Mouse (Mus musculus): ENCODE measurements around the gene Mkrn2os.
A peak's percentile ranks its signal among the peaks of the same experiment; 100 is the strongest.
"Not testable (repeated sequence)": the region's sequence is repeated elsewhere in the genome, so short reads cannot be mapped to it uniquely, and the experiment has no call there.

The Mkrn2os gene

GRCm38 (mm10) chr6:115592458-115592857, at the start of gene Mkrn2os:
Gene Mkrn2os, minus strand, starts transcription at chr6:115592576.
- peak; percentile 71 to 77 for DNase-seq

DNA sequence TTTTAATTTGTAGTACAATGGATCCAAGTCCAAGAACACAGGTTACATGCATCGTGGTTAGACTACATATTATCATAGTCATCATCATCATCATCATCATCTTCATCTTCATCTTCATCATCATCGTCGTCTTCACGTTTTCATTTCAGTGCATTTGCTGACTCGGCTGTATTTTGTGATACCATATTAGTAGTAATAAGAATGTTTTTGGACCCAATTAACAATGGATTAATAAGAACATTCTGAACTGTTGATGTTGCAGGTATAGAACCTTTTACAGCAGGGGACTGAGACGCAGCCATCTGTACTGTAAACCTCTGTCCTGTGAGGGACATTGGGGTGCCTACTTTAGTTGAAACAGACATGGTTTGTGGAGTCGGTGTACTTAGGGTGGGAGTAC, 45.8 kb upstream of the Mkrn2os start:
- DNase-seq, result not testable (repeated sequence)

GRCm38 (mm10) chr6:115634015-115634414, 41.6 kb upstream of the Mkrn2os start:
- DNase-seq, result no peak

DNA sequence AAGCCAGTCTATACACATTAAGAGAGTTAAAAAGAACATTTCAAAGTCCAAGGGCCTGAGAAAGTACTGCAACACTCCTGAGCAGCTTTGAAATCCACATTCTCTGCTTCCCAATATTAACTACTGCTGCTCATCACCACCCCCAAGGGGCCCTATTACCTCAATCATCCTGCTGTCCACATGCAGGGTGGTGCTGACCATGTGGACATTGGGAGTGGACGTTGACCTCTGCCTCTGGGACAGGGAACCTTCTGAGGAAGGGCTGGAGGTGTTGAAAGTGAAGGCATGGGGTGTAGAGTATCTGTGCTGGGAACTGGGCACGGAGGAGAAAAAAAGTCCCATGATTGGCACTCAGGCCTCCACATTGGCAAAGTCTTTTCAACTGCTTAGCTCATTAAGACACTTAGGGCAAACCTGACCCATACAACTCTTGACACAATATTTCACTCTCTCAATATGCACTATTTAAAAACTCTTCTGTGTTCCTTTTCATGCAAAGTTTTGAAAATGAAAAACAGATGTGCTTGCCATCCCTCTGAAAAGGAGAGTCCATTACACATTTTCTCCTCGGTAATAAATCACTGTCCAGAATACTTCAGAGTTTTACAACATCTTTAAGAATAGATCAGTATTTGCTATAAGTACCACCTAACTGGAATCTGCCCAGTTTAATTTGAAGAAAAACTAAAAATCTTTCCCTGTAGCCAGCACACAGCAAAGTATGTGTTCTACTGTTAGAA, 38.9 kb upstream of the Mkrn2os start:
- DNase-seq, result peak; percentile 49 to 77

DNA sequence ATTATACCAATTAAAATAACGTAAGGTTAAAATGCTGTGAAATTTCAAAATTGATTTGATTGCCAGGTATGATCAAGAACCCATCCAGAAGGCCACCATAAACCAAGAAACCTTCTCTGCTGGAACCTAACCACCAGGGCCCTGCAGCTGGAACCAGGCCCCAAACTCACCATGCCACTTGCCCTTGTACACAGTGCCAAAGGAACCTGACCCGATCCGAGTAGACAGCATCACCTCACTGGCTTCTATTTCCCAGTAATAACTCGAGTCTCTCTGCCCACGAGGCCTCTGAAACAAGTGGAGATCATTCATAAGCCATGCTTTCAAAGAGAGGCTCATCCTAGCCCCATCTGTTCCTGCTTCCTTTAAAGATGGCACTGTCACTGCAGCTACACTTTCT, 33.7 kb upstream of the Mkrn2os start:
- no peak for DNase-seq

GRCm38 (mm10) chr6:115620942-115621341, 28.6 kb upstream of the Mkrn2os start:
- no peak for DNase-seq

DNA sequence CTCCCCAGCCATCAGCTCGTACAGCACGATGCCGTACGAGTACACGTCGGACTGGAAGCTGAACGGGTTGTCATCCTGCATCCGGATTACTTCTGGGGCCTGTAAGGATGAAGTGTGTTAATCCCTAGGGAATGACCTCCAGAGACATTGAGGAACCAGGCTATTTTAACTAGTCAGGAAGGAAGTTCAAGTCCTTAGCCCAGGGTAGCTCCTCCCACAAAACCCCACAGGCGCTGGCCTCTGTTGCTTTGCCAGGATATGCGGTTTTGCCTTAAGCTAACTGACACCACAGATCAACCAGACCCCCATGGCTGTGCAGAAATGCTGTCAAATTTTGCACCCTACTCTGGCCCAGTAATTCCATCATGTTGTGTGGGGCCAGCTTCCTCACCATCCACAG, 27.4 kb upstream of the Mkrn2os start:
- peak; percentile 52 to 66 for DNase-seq

- no peak for DNase-seq
Measured at GRCm38 (mm10) chr6:115615983-115616382, 23.6 kb upstream of the Mkrn2os start.

GRCm38 (mm10) chr6:115613793-115614192, 21.4 kb upstream of the Mkrn2os start:
- DNase-seq, result no peak

GRCm38 (mm10) chr6:115610301-115610700, 17.9 kb upstream of the Mkrn2os start:
- no peak for DNase-seq

GRCm38 (mm10) chr6:115609121-115609520, 16.7 kb upstream of the Mkrn2os start:
- DNase-seq, result peak in 1 of 2 experiments; percentile 52

DNA sequence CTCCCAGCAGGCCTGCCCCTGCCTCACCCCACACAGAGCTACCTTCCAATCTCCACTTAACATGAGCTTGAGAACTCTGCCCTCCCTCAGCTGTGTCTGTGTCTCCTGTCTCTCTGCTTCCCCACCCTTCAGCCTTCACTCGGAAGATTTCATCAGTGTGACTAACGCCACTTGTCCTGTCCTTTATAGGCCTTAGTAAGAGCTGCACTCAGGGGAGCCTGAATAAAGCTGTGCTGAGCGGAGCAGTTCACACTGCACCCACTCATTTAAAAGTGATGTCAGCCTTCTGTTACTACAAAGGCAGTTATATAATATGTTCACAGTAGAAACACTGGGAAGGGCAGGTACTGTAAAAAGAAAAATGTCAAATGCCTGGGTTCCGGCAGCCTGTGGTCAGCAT, 15.1 kb upstream of the Mkrn2os start:
- no peak for DNase-seq

DNA sequence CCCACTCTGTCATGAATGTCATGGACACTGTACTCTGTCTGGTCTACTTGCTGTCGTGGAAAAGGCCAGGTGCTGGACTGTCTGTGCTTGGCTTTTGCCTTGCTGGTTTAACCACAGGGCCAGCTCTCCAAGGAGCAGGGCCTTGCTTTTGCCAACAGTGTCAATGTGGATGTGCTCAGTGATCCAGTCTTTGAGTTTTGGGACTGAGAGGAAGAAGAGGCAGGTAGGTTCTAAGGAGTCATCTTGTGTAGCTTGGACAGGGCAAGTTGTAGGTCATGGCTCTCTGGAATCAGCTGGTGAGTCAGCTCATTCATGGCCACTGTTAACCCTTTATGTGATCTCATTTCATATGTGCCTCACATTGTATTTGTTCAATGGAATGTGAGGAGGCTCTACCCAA, 14.1 kb upstream of the Mkrn2os start:
- DNase-seq, result no peak

GRCm38 (mm10) chr6:115601715-115602523, 9.5 kb upstream of the Mkrn2os start, which contains the start of gene Mkrn2:
Gene Mkrn2, plus strand, starts transcription at chr6:115601902.
- DNase-seq, result peak; percentile 82 to 89

GRCm38 (mm10) chr6:115601322-115601714, 8.9 kb upstream of the Mkrn2os start:
- no peak for DNase-seq

DNA sequence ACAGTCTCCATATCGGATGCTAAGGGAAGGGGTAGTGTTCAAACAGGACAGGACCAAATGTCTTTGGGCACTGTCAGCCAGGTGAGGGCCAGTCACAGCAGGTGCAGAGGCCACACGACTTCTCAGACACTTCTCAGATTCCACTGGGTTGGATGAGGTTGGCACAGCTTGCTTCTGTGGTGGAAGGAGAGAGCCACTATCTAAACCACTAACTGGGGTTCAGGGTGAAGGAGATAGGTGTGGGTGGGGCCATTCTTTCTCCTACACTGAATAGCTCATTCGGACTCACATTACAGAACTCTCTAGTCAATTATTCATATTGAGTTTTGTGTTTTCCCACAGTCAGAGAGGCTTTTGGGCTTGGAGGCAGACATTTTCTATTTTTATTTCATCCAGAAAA, 3.3 kb upstream of the Mkrn2os start:
- no peak for DNase-seq

GRCm38 (mm10) chr6:115594463-115594862, 2.1 kb upstream of the Mkrn2os start:
- no peak for DNase-seq

GRCm38 (mm10) chr6:115593252-115593651, 876 bp upstream of the Mkrn2os start:
- DNase-seq, result no peak

DNA sequence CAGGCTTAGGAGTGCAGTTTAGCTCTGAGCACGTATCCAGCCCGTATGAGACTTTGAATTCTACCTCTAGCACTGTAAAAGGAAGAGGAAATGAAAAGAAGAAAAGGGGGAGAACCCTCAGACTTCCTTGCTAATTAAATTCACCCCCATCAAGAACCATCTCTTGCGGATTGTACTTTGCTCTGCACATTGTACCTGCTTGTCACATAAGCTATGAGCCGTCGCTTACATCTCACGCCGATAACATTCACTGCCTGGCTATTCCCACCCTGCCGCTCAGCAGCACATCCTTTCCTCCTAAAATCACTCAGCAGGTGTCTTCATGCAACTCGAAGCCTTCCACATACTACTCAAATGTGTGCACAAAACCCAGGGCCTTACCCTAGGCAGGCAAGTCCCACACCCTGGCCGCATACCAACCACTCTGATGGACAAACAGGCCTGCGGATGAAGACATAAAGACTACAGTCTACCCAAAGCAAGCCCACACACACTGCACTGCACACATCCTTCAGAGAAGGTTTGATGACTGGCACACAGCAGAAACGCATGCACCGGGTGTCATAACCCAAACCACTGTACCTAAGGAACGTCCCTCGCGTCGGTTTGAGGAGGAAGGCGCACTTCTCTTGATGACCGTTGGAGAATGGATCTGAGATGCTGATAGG, 550 bp downstream of the Mkrn2os start:
- DNase-seq, result no peak

DNA sequence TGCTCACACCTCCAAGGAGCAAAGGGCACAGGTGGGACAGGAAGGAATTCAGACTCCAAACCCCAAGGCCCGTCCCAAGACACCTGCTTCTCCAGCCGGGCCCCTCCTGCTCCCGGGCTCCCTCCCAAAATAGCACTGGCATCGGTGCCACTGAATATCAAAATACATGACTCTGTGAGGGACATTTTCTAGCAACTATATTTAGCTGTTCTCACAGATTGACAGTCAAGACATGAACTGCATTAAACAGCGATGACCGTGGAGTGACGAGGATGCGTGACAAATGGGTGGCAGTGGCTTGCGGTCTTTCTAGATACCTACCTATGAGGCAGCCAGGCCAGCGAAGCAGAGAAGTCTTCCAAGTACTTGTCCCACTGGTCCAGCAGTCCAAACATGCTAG, 6.1 kb downstream of the Mkrn2os start:
- DNase-seq, result no peak

DNA sequence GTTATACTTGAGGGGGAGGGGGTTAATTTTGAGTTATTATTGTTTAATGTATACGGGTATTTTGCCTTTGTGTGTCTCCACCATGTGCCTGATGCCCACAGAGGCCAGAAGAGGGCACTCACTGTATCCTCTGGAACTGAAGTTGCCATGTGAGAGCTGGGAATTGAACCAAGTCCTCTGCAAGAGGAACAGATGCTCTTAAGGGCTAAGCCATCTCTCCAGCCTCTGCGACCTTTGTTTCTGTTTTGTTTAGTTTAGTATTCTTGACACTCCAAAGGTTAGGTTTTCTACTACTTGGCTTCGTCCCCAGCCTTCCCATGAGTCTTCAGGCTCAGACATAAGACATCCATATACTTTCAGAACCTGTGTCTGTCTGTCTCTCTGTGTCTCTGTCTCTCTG, 8.2 kb downstream of the Mkrn2os start:
- DNase-seq, result peak; percentile 16 to 41

- no peak for DNase-seq
Measured at GRCm38 (mm10) chr6:115583430-115584125, 8.8 kb downstream of the Mkrn2os start.

Data from kidney, postnatal 25 days (tissue).